Mouse (Mus musculus) olfactory bulb, adult 2 months (tissue): ENCODE data around the gene Nr3c2.

ENCODE experiments used
- CTCF ChIP-seq: fragments of 200-500 bp; IDR thresholded peaks from 2 replicates; pipeline ENCODE4 v1.5.1; 2012; ENCODE audit warnings: low read depth, mild to moderate bottlenecking, low read length, moderate library complexity; ENCODE audit not compliant: insufficient read depth
- POLR2A ChIP-seq: fragments of 200-500 bp; IDR thresholded peaks from 2 replicates; pipeline ENCODE4 v1.6.1; 2012; ENCODE audit warnings: mild to moderate bottlenecking, low read depth, low read length, moderate library complexity; ENCODE audit not compliant: insufficient read depth

DNA sequence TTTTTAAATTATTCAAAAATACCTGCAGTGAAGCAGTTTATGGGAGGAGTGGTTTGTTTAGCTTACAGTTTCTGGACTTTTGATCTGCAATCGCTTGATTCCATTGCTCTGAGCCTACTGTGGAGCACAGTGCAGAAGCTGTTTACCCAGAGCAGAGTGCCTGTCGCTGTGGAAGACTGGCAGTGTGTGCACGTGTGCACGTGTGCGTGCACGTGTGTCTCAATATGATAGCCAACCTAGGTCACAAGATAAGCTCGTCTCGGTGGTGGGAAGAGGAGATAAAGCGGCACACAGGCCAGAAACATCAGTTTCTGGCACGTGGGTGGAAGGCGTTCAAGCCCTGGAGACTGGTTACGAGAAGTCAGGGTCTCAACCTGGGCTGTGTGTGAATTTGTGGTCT lies 145.6 kb downstream of the Nr3c2 start:
- TF ChIP-seq POLR2A (no peak), CTCF (no peak)
